Mouse (Mus musculus) forebrain, embryonic 14.5 days (tissue): Measurements from ENCODE around the gene Rbm10. TPM values are rescaled to one million over a fixed set of nuclear protein-coding genes. Genes with fewer than 3 reads are reported as not detected.

ENCODE experiments used
- ATAC-seq: fragments of 200-750 bp; cut with Nextera tagmentation; 2 replicates; pipeline ENCODE4 v1.8.0; 2017; ENCODE audit warnings: mild to moderate bottlenecking, moderate library complexity
- DNase-seq: peaks from one replicate; pipeline ENCODE4 v3.0.0-alpha.2; 2015; ENCODE audit warnings: low spot score
- H3K27ac ChIP-seq: fragments of 300-500 bp; sonication (generic); 2 replicates; pipeline ENCODE4 v1.5.1; 2014; ENCODE audit warnings: low read depth, mild to moderate bottlenecking, control low read depth, low read length, moderate library complexity
- H3K27me3 ChIP-seq: fragments of 300-500 bp; sonication (generic); replicated peaks from 2 replicates; pipeline ENCODE4 v1.6.1; 2014; ENCODE audit warnings: low read length, control low read depth, mixed read lengths; ENCODE audit not compliant: control insufficient read depth, insufficient read depth
- H3K36me3 ChIP-seq: fragments of 300-500 bp; sonication (generic); 2 replicates; pipeline ENCODE4 v1.6.1; 2014; ENCODE audit warnings: low read length, control low read depth; ENCODE audit not compliant: control insufficient read depth, insufficient read depth
- H3K4me1 ChIP-seq: fragments of 300-500 bp; sonication (generic); 2 replicates; pipeline ENCODE4 v1.6.1; 2014; ENCODE audit warnings: antibody characterized with exemption, low read length, control low read depth; ENCODE audit not compliant: control insufficient read depth, insufficient read depth
- H3K4me2 ChIP-seq: fragments of 300-500 bp; sonication (generic); 2 replicates; pipeline ENCODE4 v1.6.1; 2014; ENCODE audit warnings: mild to moderate bottlenecking, control low read depth, low read length
- H3K4me3 ChIP-seq: fragments of 300-500 bp; sonication (generic); 2 replicates; pipeline ENCODE4 v1.5.1; 2014; ENCODE audit warnings: low read depth, low read length, control low read depth
- H3K9ac ChIP-seq: fragments of 300-500 bp; sonication (generic); 2 replicates; pipeline ENCODE4 v1.6.1; 2014; ENCODE audit warnings: mild to moderate bottlenecking, low read length, control low read depth, moderate library complexity
- H3K9me3 ChIP-seq: fragments of 300-500 bp; sonication (generic); replicated peaks from 2 replicates; pipeline ENCODE4 v1.6.1; 2016; ENCODE audit warnings: low read length, control low read depth, mixed read lengths; ENCODE audit not compliant: control insufficient read depth
- WGBS: fragments of 180-500 bp; shearing (Covaris S2); extraction: QIAGEN DNeasy Blood & Tissue Kit; methylation state at CpG from one replicate; pipeline ENCODE4 v1.1.7; 2014; 5-methylcytosine and 5-hydroxymethylcytosine counted together
- polyA plus RNA-seq: library from polyadenylated mRNA; unstranded; fragments of >200 nt; fragmentation: Nextera tagmentation; extraction: Ambion mirVana; gene quantifications from 2 replicates; pipeline ENCODE4 v1.2.1, GENCODE M21; 2014

The Rbm10 gene
- polyA plus RNA-seq, 1 experiment from 2014 or later: 56.6 TPM

DNA sequence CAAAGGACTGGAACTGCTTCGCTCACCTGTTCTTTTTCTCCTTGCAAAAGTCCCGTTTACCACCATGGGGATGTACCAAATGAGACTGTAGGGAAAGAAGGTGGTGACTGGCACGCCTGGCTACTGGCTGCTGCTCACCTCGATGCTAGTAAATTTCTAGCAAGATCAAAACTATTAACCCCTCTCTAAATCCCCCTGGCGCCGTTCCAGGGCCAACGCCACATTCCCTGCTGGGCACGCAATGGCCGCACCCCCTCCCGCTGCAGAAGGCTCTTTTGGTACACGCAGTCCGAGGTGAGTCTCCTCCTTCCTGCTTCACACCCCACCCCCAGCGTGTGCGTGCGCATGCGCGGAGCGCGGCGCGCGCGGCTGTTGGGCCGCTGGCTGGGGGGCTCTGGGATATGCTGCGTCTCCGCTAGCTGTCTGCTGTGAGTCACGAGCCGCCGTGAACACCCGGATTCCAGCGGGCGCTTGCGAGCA is 70.8 kb downstream of the Rbm10 start:
- peak overlapping the region; percentile 63 for H3K4me2 ChIP-seq
- ATAC-seq (peak; percentile 95), DNase-seq (peak; percentile 86)
- WGBS: 42% methylated on average over 33 of the region's 33 CpGs
- no peaks in the 10 kb centered on the region for H3K9me3 ChIP-seq
- peaks cover 8% of the 10 kb centered on the region for H3K36me3 ChIP-seq
- no peaks in the 10 kb centered on the region for H3K27me3 ChIP-seq
- H3K9ac ChIP-seq: peak overlapping the region; percentile 80
- H3K4me3 ChIP-seq: peak overlapping the region; percentile 62
- H3K4me1 ChIP-seq: 0 out of 2 replicates have a peak, but pooled peaks cover 6% of the 10 kb centered on the region
- peak overlapping the region; percentile 96 for H3K27ac ChIP-seq

GRCm38 (mm10) chrX:20688615-20689014 is 71.3 kb downstream of the Rbm10 start:
- H3K27ac ChIP-seq: peak overlapping the region; percentile 96
- 32% methylated on average over 30 of the region's 35 CpGs for WGBS
- H3K4me1 ChIP-seq: 0 out of 2 replicates have a peak, but pooled peaks cover 6% of the 10 kb centered on the region
- H3K36me3 ChIP-seq: peaks cover 9% of the 10 kb centered on the region
- ATAC-seq: peak; percentile 40
- peak overlapping the region; percentile 62 for H3K4me3 ChIP-seq
- H3K4me2 ChIP-seq: peak overlapping the region; percentile 63
- peak; percentile 63 for DNase-seq
- no peaks in the 10 kb centered on the region for H3K27me3 ChIP-seq
- peak overlapping the region; percentile 80 for H3K9ac ChIP-seq
- no peaks in the 10 kb centered on the region for H3K9me3 ChIP-seq

DNA sequence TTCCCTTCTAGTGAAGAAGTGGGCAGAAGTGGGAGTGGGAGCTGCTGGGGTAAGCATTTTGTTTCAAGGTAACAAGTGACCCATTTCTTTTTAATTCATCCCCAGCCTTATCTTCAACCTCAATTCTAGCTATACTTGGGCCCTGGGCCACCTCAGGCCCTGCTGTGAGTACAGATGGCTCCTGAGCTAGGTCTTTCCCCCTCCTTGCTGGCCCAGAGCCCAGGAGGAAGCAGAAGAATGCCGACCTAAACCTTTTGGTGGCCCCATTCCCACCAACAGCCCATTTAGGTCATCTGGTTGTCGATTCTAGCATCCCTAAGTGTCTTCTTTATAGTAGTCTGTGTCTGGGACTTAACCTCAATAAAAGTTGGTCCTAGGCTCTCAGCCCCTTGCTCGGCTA is 74.3 kb downstream of the Rbm10 start:
- ATAC-seq (no peak), DNase-seq (no peak)
- peaks cover 33% of the 10 kb centered on the region for H3K36me3 ChIP-seq
- H3K9me3 ChIP-seq: no peaks in the 10 kb centered on the region
- H3K4me2 ChIP-seq: no peak overlapping the region
- no peaks in the 10 kb centered on the region for H3K27me3 ChIP-seq
- no peak overlapping the region for H3K4me3 ChIP-seq
- H3K27ac ChIP-seq: no peak overlapping the region
- 69% methylated on average over 3 of the region's 3 CpGs for WGBS
- H3K4me1 ChIP-seq: 0 out of 2 replicates have a peak, but pooled peaks cover 6% of the 10 kb centered on the region
- H3K9ac ChIP-seq: no peak overlapping the region

- Histone ChIP-seq H3K9ac (no peak overlapping the region), H3K4me1 (0 out of 2 replicates have a peak, but pooled peaks cover 6% of the 10 kb centered on the region), H3K36me3 (peaks cover 40% of the 10 kb centered on the region), H3K27ac (no peak overlapping the region), H3K27me3 (no peaks in the 10 kb centered on the region), H3K9me3 (no peaks in the 10 kb centered on the region), H3K4me3 (no peak overlapping the region), H3K4me2 (no peak overlapping the region)
- ATAC-seq (no peak), DNase-seq (no peak)
- 78% methylated on average over 1 of the region's 1 CpGs for WGBS
Observed at GRCm38 (mm10) chrX:20692616-20693015, 75.3 kb downstream of the Rbm10 start.

GRCm38 (mm10) chrX:20695842-20696241 is 78.5 kb downstream of the Rbm10 start:
- no peak overlapping the region for H3K4me3 ChIP-seq
- H3K36me3 ChIP-seq: peaks cover 58% of the 10 kb centered on the region
- no peak overlapping the region for H3K9ac ChIP-seq
- ATAC-seq: no peak
- no peak for DNase-seq
- H3K4me2 ChIP-seq: no peak overlapping the region
- no peaks in the 10 kb centered on the region for H3K9me3 ChIP-seq
- H3K27ac ChIP-seq: no peak overlapping the region
- no peaks in the 10 kb centered on the region for H3K27me3 ChIP-seq
- WGBS: 82% methylated on average over 4 of the region's 4 CpGs
- no peaks in the 10 kb centered on the region for H3K4me1 ChIP-seq

Other genes with a start within 250 kb of the Rbm10 start
- 6.6 and 7.3 TPM in 2 replicates for gene Jade3, start 191.8 kb upstream of the Rbm10 start, polyA plus RNA-seq
- 0.34 and 0.40 TPM in 2 replicates for gene Rgn, start 67.7 kb upstream of the Rbm10 start, polyA plus RNA-seq
- 219 and 257 TPM in 2 replicates for gene Ndufb11, start 116 bp downstream of the Rbm10 start, polyA plus RNA-seq
- 287 and 341 TPM in 2 replicates for gene Uba1, start 40.8 kb downstream of the Rbm10 start, polyA plus RNA-seq
- 87.2 and 90.7 TPM in 2 replicates for gene Cdk16, start 70.5 kb downstream of the Rbm10 start, polyA plus RNA-seq
- gene Usp11, start 86.4 kb downstream of the Rbm10 start, polyA plus RNA-seq: 67.8 and 73.4 TPM in 2 replicates
- gene Araf, start 180.3 kb downstream of the Rbm10 start, polyA plus RNA-seq: 196 and 227 TPM in 2 replicates